Mouse (Mus musculus) MEL (cell line): Measurements from ENCODE around the gene Olfr996. TPM values are rescaled to one million over a fixed set of nuclear protein-coding genes. Genes with fewer than 3 reads are reported as not detected.

Experiments
- DNase-seq: peaks from one replicate; pipeline ENCODE4 v3.0.0; 2011; ENCODE audit warnings: low read depth, low spot score
- H3K27ac ChIP-seq: 2 replicates; pipeline ENCODE4 v1.5.1; 2012; ENCODE audit warnings: low read depth, mild to moderate bottlenecking, control low read depth, low read length, moderate library complexity; ENCODE audit not compliant: control insufficient read depth
- H3K27me3 ChIP-seq, 2 experiments: fragments of 150-350 bp in 1 of 2; sonication (generic) in 1 of 2; 2 replicates each; pipeline ENCODE4 v1.6.1; 2012; ENCODE audit warnings: low read length in 2 of 2, mild to moderate bottlenecking in 2 of 2, improper control_type of control experiment in 1 of 2, moderate library complexity in 1 of 2; ENCODE audit not compliant: insufficient read depth in 2 of 2, control insufficient read depth in 1 of 2
- H3K36me3 ChIP-seq, 2 experiments: 2 replicates each; pipeline ENCODE4 v1.6.1; 2012 to 2014; ENCODE audit warnings: low read length in 2 of 2, improper control_type of control experiment in 1 of 2, inconsistent platforms in 1 of 2, mild to moderate bottlenecking in 1 of 2; ENCODE audit not compliant: insufficient read depth in 2 of 2, control insufficient read depth in 1 of 2
- H3K4me1 ChIP-seq, 2 experiments: fragments of 150-350 bp in 1 of 2; sonication (generic) in 1 of 2; 2 replicates each; pipeline ENCODE4 v1.6.1; 2012; ENCODE audit warnings: low read length in 2 of 2, improper control_type of control experiment in 1 of 2, mild to moderate bottlenecking in 1 of 2; ENCODE audit not compliant: insufficient read depth in 2 of 2, control insufficient read depth in 1 of 2
- H3K4me3 ChIP-seq, 2 experiments: fragments of 150-350 bp in 1 of 2; sonication (generic) in 1 of 2; 2 replicates each; pipeline ENCODE4 v1.5.1; 2012; ENCODE audit warnings: low read depth in 2 of 2, low read length in 2 of 2, mild to moderate bottlenecking in 2 of 2, moderate library complexity in 2 of 2, control low read depth in 1 of 2, improper control_type of control experiment in 1 of 2; ENCODE audit not compliant: control insufficient read depth in 1 of 2, insufficient read depth in 1 of 2
- H3K79me2 ChIP-seq: 2 replicates; pipeline ENCODE4 v1.6.1; 2012; ENCODE audit warnings: mild to moderate bottlenecking, low read length, moderate library complexity; ENCODE audit not compliant: control insufficient read depth, poor library complexity, insufficient read depth
- H3K9ac ChIP-seq: 2 replicates; pipeline ENCODE4 v1.6.1; 2012; ENCODE audit warnings: low read depth, mild to moderate bottlenecking, control low read depth, low read length, moderate library complexity; ENCODE audit not compliant: control insufficient read depth, poor library complexity, severe bottlenecking
- H3K9me3 ChIP-seq: fragments of 150-350 bp; sonication (generic); replicated peaks from 2 replicates; pipeline ENCODE4 v1.6.1; 2012; ENCODE audit warnings: mild to moderate bottlenecking, low read length, improper control_type of control experiment, moderate library complexity; ENCODE audit not compliant: insufficient read depth
- CTCF ChIP-seq, 3 experiments: IDR thresholded peaks in 2 of 3; conservative IDR thresholded peaks in 1 of 3; 2 replicates each; pipeline ENCODE4 v1.5.1; 2011 to 2012; ENCODE audit warnings: low read length in 3 of 3, low read depth in 2 of 3, mild to moderate bottlenecking in 2 of 3, improper control_type of control experiment in 1 of 3, inconsistent platforms in 1 of 3, mixed read lengths in 1 of 3, moderate library complexity in 1 of 3; ENCODE audit not compliant: control insufficient read depth in 1 of 3, insufficient read depth in 1 of 3, poor library complexity in 1 of 3, severe bottlenecking in 1 of 3
- ELF1 ChIP-seq: IDR thresholded peaks from 2 replicates; pipeline ENCODE4 v1.6.1; 2014; ENCODE audit warnings: low read depth, mild to moderate bottlenecking, inconsistent platforms, low read length, improper control_type of control experiment, moderate library complexity
- EP300 ChIP-seq, 2 experiments: IDR thresholded peaks; 2 replicates each; pipeline ENCODE4 v1.6.1; 2011; ENCODE audit warnings: improper control_type of control experiment in 2 of 2, low read length in 2 of 2, low read depth in 1 of 2, mild to moderate bottlenecking in 1 of 2
- ETS1 ChIP-seq: IDR thresholded peaks from 2 replicates; pipeline ENCODE4 v1.6.1; 2012; ENCODE audit warnings: low read depth, mild to moderate bottlenecking, inconsistent platforms, low read length, improper control_type of control experiment, moderate library complexity
- GATA1 ChIP-seq: IDR thresholded peaks from 2 replicates; pipeline ENCODE4 v1.6.1; 2011; ENCODE audit warnings: low read depth, low read length, improper control_type of control experiment
- HCFC1 ChIP-seq: IDR thresholded peaks from 2 replicates; pipeline ENCODE4 v1.6.1; 2012; ENCODE audit warnings: low read depth, mild to moderate bottlenecking, inconsistent platforms, low read length, improper control_type of control experiment, moderate library complexity
- MAX ChIP-seq: IDR thresholded peaks from 2 replicates; pipeline ENCODE4 v1.6.1; 2011; ENCODE audit warnings: low read length, improper control_type of control experiment
- MXI1 ChIP-seq: IDR thresholded peaks from 2 replicates; pipeline ENCODE4 v1.6.1; 2011; ENCODE audit warnings: mild to moderate bottlenecking, low read depth, low read length, improper control_type of control experiment
- MYB ChIP-seq: IDR thresholded peaks from 2 replicates; pipeline ENCODE4 v1.6.1; 2011; ENCODE audit warnings: mild to moderate bottlenecking, low read depth, low read length, improper control_type of control experiment
- NELFE ChIP-seq: IDR thresholded peaks from 2 replicates; pipeline ENCODE4 v1.6.1; 2011; ENCODE audit warnings: low read depth, low read length, improper control_type of control experiment
- NRF1 ChIP-seq: IDR thresholded peaks from 2 replicates; pipeline ENCODE4 v1.6.1; 2014; ENCODE audit warnings: low read depth, mild to moderate bottlenecking, inconsistent platforms, low read length, improper control_type of control experiment, moderate library complexity; ENCODE audit not compliant: poor library complexity, insufficient read depth, severe bottlenecking
- POLR2AphosphoS2 ChIP-seq: IDR thresholded peaks from 2 replicates; pipeline ENCODE4 v1.6.1; 2011; ENCODE audit warnings: low read length, improper control_type of control experiment
- POLR2AphosphoS5 ChIP-seq: IDR thresholded peaks from 2 replicates; pipeline ENCODE4 v1.6.1; 2012; ENCODE audit warnings: low read depth, borderline replicate concordance, mild to moderate bottlenecking, inconsistent platforms, low read length, moderate library complexity, mixed read lengths
- RCOR1 ChIP-seq: IDR thresholded peaks from 2 replicates; pipeline ENCODE4 v1.6.1; 2012; ENCODE audit warnings: low read depth, mild to moderate bottlenecking, inconsistent platforms, low read length, improper control_type of control experiment
- SIN3A ChIP-seq: IDR thresholded peaks from 2 replicates; pipeline ENCODE4 v1.6.1; 2012; ENCODE audit warnings: low read length, improper control_type of control experiment, inconsistent platforms
- SMC3 ChIP-seq: IDR thresholded peaks from 2 replicates; pipeline ENCODE4 v1.6.1; 2011; ENCODE audit warnings: low read depth, low read length, improper control_type of control experiment
- TAL1 ChIP-seq: IDR thresholded peaks from 2 replicates; pipeline ENCODE4 v1.6.1; 2012; ENCODE audit warnings: mild to moderate bottlenecking, inconsistent platforms, low read length, moderate library complexity, mixed read lengths
- TBP ChIP-seq: IDR thresholded peaks from 2 replicates; pipeline ENCODE4 v1.8.0; 2011; ENCODE audit warnings: low read depth, low read length, improper control_type of control experiment
- UBTF ChIP-seq: IDR thresholded peaks from 2 replicates; pipeline ENCODE4 v1.6.1; 2012; ENCODE audit warnings: low read depth, mild to moderate bottlenecking, inconsistent platforms, low read length, improper control_type of control experiment, moderate library complexity, borderline replicate concordance; ENCODE audit not compliant: insufficient read depth
- USF2 ChIP-seq, 2 experiments: IDR thresholded peaks; 2 replicates each; pipeline ENCODE4 v1.6.1; 2011 to 2012; ENCODE audit warnings: improper control_type of control experiment in 2 of 2, low read length in 2 of 2, borderline replicate concordance in 1 of 2, inconsistent platforms in 1 of 2, low read depth in 1 of 2, mild to moderate bottlenecking in 1 of 2; ENCODE audit not compliant: insufficient read depth in 1 of 2
- ZMIZ1 ChIP-seq: IDR thresholded peaks from 2 replicates; pipeline ENCODE4 v1.6.1; 2012; ENCODE audit warnings: low read depth, mild to moderate bottlenecking, inconsistent platforms, low read length, improper control_type of control experiment, moderate library complexity
- ZNF384 ChIP-seq: IDR thresholded peaks from 2 replicates; pipeline ENCODE4 v1.6.1; 2012; ENCODE audit warnings: low read depth, mild to moderate bottlenecking, inconsistent platforms, low read length, improper control_type of control experiment
- polyA plus RNA-seq, 2 experiments: library from polyadenylated mRNA; stranded (reverse) in 1 of 2; unstranded in 1 of 2; fragments of >175 nt in 1 of 2; fragments of >200 nt in 1 of 2; gene quantifications; 2 replicates each; pipeline versions ENCODE4 v1.2.1 to v1.2.4; 2012; ENCODE audit warnings: low replicate concordance in 2 of 2, low read depth in 1 of 2; ENCODE audit not compliant: insufficient read length in 2 of 2, insufficient read depth in 1 of 2, missing spikeins in 1 of 2
- total RNA-seq: library from RNA; depleted of rRNA; stranded (reverse); fragments of 300-350 nt; gene quantifications from 2 replicates; pipeline ENCODE4 v1.2.3, GENCODE M21; 2012

Gene Olfr996
- total and polyA plus RNA-seq, 3 experiments, result not detected

DNA sequence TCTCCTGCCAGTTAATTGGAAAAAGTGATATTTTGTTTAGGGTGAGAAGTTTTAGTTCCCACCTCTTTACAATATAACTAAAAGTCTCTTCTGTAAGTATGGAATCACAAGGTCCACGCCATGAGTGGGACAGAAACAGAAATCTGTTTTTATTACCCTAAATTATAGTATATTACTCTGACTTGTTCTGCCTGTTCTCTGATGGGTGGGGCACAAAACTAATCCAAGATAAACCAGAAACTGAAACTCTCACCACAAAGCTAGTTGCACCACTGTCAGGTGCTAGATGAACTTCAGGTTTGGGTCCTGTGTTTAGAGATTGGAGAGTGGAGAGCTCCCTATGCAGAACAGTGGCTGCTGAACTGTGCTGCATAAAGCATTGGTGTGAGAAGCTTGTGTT is 45.1 kb upstream of the Olfr996 start:
- H3K4me3 ChIP-seq, result no peak overlapping the region
- H3K27me3 ChIP-seq, result no peaks in the 10 kb centered on the region

DNA sequence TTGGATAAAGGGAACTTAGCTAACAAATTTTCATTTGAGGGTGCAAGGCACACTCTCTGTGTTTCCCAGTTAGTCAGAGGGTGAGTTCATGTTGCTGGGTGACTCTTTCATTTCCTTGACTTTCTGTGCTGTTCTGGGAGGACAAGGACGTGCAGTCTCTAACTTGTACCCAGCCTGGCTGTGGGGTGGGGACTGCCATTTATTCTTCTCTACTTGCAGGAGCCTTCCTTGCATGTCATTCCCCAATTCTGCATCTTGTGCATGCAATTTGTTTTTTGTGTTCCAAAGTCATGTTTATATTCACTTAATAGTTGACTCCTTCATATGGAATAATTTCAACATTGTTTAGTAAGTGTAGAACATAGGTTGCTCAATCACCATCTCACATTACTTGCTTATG is 24.2 kb upstream of the Olfr996 start:
- no peaks in the 10 kb centered on the region for H3K79me2 ChIP-seq
- no peak overlapping the region for H3K4me3 ChIP-seq
- H3K36me3 ChIP-seq, result no peaks in the 10 kb centered on the region
- H3K4me1 ChIP-seq, result no peaks in the 10 kb centered on the region
- H3K27me3 ChIP-seq, result no peaks in the 10 kb centered on the region
- H3K9ac ChIP-seq, result no peak overlapping the region
- TF ChIP-seq NELFE (no peak), MYB (no peak), CTCF (IDR thresholded peaks at IDR 0.05 in 2 of 3, conservative IDR thresholded peaks at IDR 0.05 in 1 of 3; ENCODE audit: control insufficient read depth in 1 of 3, insufficient read depth in 1 of 3, low read depth in 2 of 3, low read length in 3 of 3, poor library complexity in 1 of 3, severe bottlenecking in 1 of 3) (no peak), USF2 (IDR thresholded peaks at IDR 0.05; ENCODE audit: borderline replicate concordance in 1 of 2, insufficient read depth in 1 of 2, low read depth in 1 of 2, low read length in 2 of 2) (no peak), HCFC1 (no peak), GATA1 (no peak), RCOR1 (no peak), MAX (no peak), MXI1 (no peak), ZNF384 (no peak), ELF1 (no peak), SMC3 (no peak), POLR2AphosphoS2 (no peak), NRF1 (no peak), ETS1 (no peak), ZMIZ1 (no peak), SIN3A (no peak), TBP (no peak)
- no peak for DNase-seq
- no peak overlapping the region for H3K27ac ChIP-seq
- no peaks in the 10 kb centered on the region for H3K9me3 ChIP-seq

More for the DNA sequence above, 45.1 kb upstream of the Olfr996 start:
- no peaks in the 10 kb centered on the region for H3K4me1 ChIP-seq
- no peak overlapping the region for H3K27ac ChIP-seq
- H3K9me3 ChIP-seq, result no peaks in the 10 kb centered on the region
- H3K36me3 ChIP-seq, result no peaks in the 10 kb centered on the region
- no peaks in the 10 kb centered on the region for H3K79me2 ChIP-seq
- no peak for DNase-seq
- H3K9ac ChIP-seq, result no peak overlapping the region
- TF ChIP-seq EP300 (IDR thresholded peaks at IDR 0.05; ENCODE audit: low read depth in 1 of 2, low read length in 2 of 2) (no peak), MYB (no peak), UBTF (no peak), POLR2AphosphoS5 (no peak), TAL1 (no peak), SIN3A (no peak), ETS1 (no peak), ELF1 (no peak)
